Mouse (Mus musculus) testis, adult 2 months (tissue): ENCODE measurements around the gene Slc36a1. TPM values are rescaled to one million over a fixed set of nuclear protein-coding genes. Genes with fewer than 3 reads are reported as not detected.

Experiments
- H3K27ac ChIP-seq: fragments of 200-500 bp; 2 replicates; pipeline ENCODE4 v1.5.1; 2012; ENCODE audit warnings: low read depth, low read length; ENCODE audit not compliant: control insufficient read depth, insufficient read depth
- H3K27me3 ChIP-seq: fragments of 200-500 bp; 2 replicates; pipeline ENCODE4 v1.6.1; 2012; ENCODE audit warnings: mild to moderate bottlenecking, low read length, moderate library complexity; ENCODE audit not compliant: control insufficient read depth, insufficient read depth
- H3K36me3 ChIP-seq: fragments of 200-500 bp; 2 replicates; pipeline ENCODE4 v1.6.1; 2012; ENCODE audit warnings: mild to moderate bottlenecking, low read length; ENCODE audit not compliant: control insufficient read depth, insufficient read depth
- H3K4me1 ChIP-seq: fragments of 200-500 bp; 2 replicates; pipeline ENCODE4 v1.6.1; 2012; ENCODE audit warnings: low read length; ENCODE audit not compliant: control insufficient read depth, insufficient read depth
- H3K4me3 ChIP-seq: fragments of 200-500 bp; 2 replicates; pipeline ENCODE4 v1.5.1; 2012; ENCODE audit warnings: low read depth, mild to moderate bottlenecking, low read length, moderate library complexity, mixed read lengths; ENCODE audit not compliant: control insufficient read depth
- CTCF ChIP-seq: fragments of 200-500 bp; IDR thresholded peaks from 2 replicates; pipeline ENCODE4 v1.5.1; 2012; ENCODE audit warnings: low read depth, mild to moderate bottlenecking, inconsistent platforms, low read length, moderate library complexity; ENCODE audit not compliant: control insufficient read depth, insufficient read depth, insufficient replicate concordance
- POLR2A ChIP-seq: fragments of 200-500 bp; IDR thresholded peaks from 2 replicates; pipeline ENCODE4 v1.6.1; 2012; ENCODE audit warnings: low read depth, mild to moderate bottlenecking, inconsistent platforms, low read length, moderate library complexity; ENCODE audit not compliant: control insufficient read depth
- polyA plus RNA-seq: library from polyadenylated mRNA; depleted of rRNA; stranded (reverse); fragments of >200 nt; gene quantifications from 2 replicates; pipeline ENCODE4 v1.2.3, GENCODE M21; 2012

The Slc36a1 gene
- polyA plus RNA-seq, 1 experiment = 18.1 TPM

DNA sequence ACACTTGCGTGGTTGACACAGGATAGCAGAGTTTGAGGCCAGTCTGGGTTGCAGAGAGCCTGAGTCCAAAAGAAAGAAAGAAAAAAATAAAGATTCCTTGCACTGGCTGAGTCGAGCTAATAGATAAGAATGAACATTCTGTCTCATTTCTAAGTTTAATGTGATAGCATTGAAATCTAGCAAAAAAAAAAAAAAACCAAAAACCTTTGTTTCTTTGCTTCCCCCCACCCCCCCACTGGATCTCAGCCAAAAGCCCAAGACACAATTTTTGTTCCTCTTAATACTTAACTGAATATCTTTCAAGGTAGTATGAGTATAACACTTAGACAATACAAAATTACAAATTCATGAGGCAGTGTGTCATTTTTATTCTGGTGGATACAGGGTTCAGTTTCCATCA lies 4.9 kb downstream of the Slc36a1 start:
- TF ChIP-seq CTCF (no peak), POLR2A (no peak)
- H3K36me3 ChIP-seq = no peaks in the 10 kb centered on the region
- no peak overlapping the region for H3K27ac ChIP-seq
- peaks cover 2% of the 10 kb centered on the region for H3K4me1 ChIP-seq
- H3K4me3 ChIP-seq = no peak overlapping the region
- H3K27me3 ChIP-seq = no peaks in the 10 kb centered on the region

DNA sequence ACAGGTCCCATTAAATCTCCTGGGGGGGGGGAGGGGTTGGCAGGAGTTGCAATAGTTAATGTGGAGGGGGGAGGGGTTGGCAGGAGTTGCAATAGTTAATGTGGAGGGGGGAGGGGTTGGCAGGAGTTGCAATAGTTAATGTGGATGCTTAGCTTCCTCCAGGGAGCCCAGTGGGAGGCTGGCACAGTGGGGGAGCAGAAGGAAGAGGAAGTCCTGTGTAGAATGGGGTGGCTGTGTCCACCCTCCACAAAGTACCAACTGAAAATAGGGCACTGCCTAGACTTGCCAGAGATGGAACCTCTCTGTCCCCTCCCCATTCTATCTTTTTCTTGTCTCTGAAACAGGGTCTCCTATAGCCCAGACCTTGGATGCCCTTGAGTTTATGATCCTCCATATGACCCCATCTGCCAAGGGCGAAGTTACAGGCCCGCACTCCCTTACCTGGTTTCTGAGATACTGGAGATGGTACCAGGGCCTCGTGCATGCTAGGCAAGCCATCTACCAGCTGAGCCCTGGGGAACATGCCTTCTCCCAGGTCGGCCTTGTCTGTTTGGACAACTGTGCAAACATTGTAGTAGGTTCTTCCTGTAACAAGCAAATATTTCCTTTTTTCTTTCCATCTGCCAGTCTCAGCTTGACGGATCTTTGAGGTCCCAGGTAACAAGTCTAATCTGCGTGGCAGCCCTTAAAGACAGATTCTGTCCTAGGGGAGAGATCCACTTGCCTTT lies 5.6 kb downstream of the Slc36a1 start:
- no peaks in the 10 kb centered on the region for H3K36me3 ChIP-seq
- no peak overlapping the region for H3K4me3 ChIP-seq

DNA sequence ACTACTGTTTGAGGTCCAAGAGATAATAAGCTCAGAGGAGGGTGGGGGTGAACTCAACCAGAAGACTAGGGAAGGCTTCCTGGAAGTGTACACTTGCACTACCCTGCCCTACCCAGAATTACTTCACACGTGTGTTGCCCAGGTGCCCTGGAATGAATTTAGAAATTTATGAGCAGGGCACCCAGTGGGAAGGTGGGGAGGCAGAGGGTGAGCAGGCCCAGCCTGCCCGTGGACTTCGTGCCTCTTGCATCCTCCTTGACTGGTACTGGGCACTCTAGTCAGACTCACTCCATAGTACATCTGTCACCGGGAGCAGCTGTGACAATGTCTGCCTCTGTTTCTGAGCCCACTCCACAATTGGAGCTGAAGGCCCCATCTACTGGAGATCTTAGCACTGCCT lies 9.4 kb downstream of the Slc36a1 start:
- no peaks in the 10 kb centered on the region for H3K36me3 ChIP-seq
- no peak overlapping the region for H3K27ac ChIP-seq
- H3K27me3 ChIP-seq = no peaks in the 10 kb centered on the region
- H3K4me1 ChIP-seq = no peaks in the 10 kb centered on the region; the same call in 1 of the 2 replicates
- H3K4me3 ChIP-seq = no peak overlapping the region
- no peak for TF ChIP-seq CTCF

More for the DNA sequence above, 5.6 kb downstream of the Slc36a1 start:
- TF ChIP-seq POLR2A (no peak), CTCF (no peak)
- Histone ChIP-seq H3K4me1 (peaks cover 2% of the 10 kb centered on the region), H3K27ac (no peak overlapping the region), H3K27me3 (no peaks in the 10 kb centered on the region)

DNA sequence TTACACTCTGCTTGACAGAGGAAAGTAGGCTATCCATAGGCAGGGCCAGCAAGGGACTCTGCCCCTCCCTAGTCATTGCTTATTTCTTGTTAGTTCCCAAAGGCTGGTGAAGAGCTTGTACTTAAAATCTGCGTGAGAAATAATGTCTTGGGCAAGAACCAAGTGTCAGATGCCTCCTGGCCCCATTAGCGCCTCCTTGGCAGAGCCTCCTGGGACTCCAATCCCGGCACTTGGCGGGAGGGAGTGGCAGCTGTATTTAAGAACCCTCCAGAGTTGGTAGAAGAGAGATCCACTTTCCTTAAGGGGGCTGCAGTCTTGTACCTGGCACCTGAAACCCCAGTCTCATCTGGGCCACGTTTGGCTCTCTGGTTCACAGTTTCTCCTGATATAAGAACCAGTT lies 10.0 kb downstream of the Slc36a1 start:
- H3K4me1 ChIP-seq = no peaks in the 10 kb centered on the region; the same call in 1 of the 2 replicates
- H3K4me3 ChIP-seq = no peak overlapping the region
- TF ChIP-seq POLR2A (no peak), CTCF (no peak)
- no peak overlapping the region for H3K27ac ChIP-seq
- no peaks in the 10 kb centered on the region for H3K36me3 ChIP-seq
- H3K27me3 ChIP-seq = no peaks in the 10 kb centered on the region

DNA sequence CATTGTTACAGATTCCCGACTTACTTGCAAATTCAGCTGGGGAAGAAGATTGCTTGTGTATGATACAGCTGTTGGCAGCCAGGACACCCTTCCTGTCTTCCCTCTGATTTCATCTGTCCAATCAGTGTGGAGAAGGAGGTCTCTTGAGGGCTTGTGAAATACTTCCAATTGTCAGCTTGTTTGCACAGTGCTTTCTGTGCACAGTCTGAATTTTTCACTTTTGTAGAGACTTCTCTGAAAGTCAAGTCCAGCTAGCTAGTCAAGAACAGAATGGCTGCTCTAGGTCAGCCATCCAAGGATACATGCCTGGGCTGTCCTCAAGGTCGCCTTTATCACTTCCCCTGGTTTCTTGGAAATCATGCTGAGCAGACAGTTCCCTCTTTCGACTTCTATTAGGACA lies 10.8 kb downstream of the Slc36a1 start:
- H3K27ac ChIP-seq = no peak overlapping the region
- H3K36me3 ChIP-seq = no peaks in the 10 kb centered on the region
- H3K4me1 ChIP-seq = no peaks in the 10 kb centered on the region; the same call in 1 of the 2 replicates
- no peak for TF ChIP-seq POLR2A
- TF ChIP-seq CTCF = no peak
- H3K4me3 ChIP-seq = no peak overlapping the region
- no peaks in the 10 kb centered on the region for H3K27me3 ChIP-seq

DNA sequence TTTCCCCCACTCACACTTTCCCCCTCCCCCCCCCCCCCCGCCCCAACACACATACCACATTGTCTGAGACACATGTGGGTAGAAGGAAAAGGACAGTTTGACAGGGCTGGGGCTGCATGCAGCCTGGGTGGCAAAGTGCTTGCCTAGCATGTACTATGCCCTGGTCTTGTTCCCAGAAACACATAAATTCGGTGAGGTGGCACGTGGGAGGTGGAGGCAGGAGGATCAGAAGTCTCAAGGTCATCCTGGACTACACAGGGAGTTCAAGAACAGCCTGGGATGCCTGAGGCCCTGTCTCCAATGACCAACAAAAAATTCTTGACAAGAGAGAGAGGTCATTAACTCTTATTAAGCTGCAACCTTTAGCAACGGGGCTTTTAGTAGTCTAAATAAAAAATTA lies 11.9 kb downstream of the Slc36a1 start:
- no peaks in the 10 kb centered on the region; the same call in 1 of the 2 replicates for H3K4me1 ChIP-seq
- no peaks in the 10 kb centered on the region for H3K27me3 ChIP-seq
- TF ChIP-seq POLR2A = no peak
- TF ChIP-seq CTCF = no peak
- no peaks in the 10 kb centered on the region for H3K36me3 ChIP-seq
- no peak overlapping the region for H3K4me3 ChIP-seq
- no peak overlapping the region for H3K27ac ChIP-seq

DNA sequence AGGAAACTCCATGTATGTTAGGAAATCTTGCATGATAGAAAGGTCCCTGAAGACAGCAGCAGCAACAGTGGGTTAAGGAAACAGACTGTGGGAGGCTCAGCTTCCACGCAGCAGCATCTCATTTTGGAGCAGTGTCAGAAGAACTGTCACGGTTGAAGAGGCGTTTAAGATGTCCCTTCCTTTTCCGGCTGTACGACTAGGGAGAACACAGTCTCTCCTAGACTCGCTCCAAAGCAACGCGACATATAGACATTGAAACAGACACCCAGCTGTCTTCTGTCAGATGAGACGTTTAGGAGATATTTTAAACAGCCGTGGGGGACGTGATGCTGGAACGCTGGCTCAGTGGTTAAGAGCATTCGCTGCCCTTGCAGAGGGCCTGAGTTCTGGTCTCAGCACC lies 12.7 kb downstream of the Slc36a1 start:
- Histone ChIP-seq H3K27me3 (no peaks in the 10 kb centered on the region), H3K4me1 (no peaks in the 10 kb centered on the region; the same call in 1 of the 2 replicates), H3K27ac (no peak overlapping the region), H3K4me3 (no peak overlapping the region), H3K36me3 (no peaks in the 10 kb centered on the region)
- TF ChIP-seq CTCF (no peak), POLR2A (no peak)
